Mouse (Mus musculus): ENCODE data around the gene Aadat.
"Not testable (repeated sequence)": the region's sequence is repeated elsewhere in the genome, so short reads cannot be mapped to it uniquely, and the experiment has no call there.

The Aadat gene

DNA sequence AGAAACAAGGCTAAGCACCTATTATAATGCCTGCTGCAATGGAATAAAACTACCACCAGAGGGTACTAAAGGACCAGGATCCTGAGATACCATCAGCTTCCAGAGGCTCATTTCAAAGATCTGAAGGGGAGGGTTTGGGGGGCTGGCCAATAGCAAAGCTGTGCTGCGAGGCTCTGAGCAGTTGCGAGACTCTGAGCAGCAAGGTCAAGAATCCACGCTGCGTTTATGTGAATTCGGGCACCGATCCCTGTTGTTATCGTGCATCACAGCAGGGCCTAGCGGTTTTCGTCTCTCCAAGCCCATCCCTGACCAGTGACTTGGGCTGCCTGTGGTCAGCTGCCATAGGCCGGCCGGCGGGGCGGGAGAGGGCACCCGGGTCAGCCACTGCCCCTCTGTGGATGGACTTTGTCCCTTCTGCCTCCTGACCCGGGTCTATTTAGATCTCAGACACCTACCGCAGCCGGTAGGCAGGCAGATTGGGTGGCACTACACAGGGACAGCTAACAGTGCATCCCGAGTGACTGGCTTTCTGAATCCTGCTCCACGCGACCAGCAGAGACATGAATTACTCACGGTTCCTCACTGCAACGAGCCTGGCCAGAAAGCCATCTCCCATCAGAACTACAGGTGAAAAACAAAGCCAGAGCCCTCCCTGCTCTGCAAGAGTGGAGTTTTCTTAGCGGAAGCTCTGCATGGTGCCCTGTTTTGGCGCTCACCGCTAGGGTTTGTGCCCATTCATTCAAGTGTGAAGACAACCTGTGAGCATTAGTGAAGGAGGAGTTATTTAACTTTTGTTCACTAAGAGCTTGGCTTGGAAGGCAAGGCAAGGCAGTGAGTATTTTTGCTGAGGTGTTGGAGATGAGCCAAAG is at the start of gene Aadat:
Aadat (plus strand) TSS at position 280 of the 869 bp plus-strand sequence.
- DNase-seq = peak; percentile 71 to 80

- DNase-seq = peak; percentile 60 to 68
Measured at GRCm38 (mm10) chr8:60466686-60467335, 38.9 kb upstream of the Aadat start.

- DNase-seq = no peak
Measured at GRCm38 (mm10) chr8:60490147-60490546, 15.6 kb upstream of the Aadat start.

DNA sequence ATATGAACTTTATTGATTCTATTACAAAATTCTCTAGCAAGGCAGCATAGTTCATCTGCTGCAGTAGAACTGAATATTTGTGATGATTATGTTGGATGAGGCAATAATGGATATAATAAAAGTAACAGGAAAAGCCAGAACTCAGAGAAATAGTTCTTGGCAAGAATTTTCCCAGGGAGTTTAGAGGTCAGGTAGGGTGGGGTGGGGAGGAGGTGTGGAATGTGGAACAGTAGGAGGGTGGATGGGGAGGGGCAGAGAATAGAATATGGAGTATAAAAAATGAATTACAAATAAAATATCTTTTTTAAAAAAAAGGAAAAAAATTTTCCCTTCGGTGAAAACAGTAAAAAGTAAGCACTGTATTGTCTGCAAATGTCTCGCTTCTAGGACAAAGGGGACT is 13.9 kb upstream of the Aadat start:
- no peak for DNase-seq

DNA sequence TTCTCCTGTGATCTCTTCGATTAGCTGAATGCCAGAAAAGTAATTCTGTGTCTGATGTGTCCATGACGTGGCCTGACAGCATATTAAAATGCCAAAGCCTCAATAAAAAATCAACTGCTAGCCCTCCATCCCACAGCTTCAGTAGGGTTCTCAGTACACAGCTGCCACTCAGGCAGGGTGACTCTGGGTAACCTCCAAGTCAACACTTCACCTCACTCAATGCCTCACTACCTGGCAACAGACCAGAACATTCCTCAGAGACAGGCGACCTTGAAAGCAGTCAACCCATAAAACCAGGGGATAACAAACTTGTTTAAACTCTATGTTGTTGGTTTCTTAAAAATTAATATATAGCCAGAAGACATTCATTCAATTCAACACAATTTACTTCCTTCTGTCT is 13.3 kb upstream of the Aadat start:
- DNase-seq = no peak

DNA sequence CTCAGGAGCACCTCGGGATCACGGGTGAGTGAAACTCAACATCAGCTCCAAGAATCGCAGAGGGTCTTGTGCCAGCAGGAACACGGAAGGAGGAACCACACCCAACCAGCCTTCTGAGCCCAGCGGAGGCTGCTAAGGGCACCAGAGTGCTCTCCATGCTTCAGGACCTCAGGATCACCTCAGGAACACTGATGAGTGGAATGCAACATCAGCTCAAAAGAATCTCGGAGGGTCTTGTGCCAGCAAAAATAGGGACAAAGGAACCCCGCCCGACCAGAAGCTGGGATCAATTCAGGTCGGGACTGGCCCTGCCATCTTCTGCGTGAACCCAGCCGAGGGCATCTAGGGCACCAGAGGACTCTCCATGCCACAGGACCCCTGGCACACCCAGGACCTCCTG is 11.1 kb upstream of the Aadat start:
- no peak for DNase-seq

DNA sequence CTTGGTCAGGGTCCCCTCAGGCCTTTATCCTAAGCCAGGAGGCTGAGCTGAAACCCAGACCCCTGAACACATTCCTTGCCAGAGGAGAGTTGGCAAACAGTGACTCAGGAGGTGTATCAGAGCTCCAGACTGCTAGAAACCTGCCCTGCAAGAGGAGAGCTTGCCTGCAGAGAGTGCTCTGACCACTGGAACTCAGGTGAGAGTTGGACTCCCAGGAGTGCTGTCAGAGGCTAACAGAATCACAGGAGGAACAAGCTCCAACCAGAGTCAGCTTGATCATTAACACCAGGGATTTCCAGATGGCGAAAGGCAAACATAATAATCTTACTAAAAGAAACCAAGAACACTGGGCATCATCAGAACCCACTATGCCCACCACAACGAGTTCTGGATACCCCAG is 10.7 kb upstream of the Aadat start:
- DNase-seq = not testable (repeated sequence)

GRCm38 (mm10) chr8:60503098-60503497 is 2.6 kb upstream of the Aadat start, which contains the start of gene Gm10283:
TSS of gene Gm10283 (minus strand) at chr8:60503198.
- no peak for DNase-seq

- no peak for DNase-seq
Measured at GRCm38 (mm10) chr8:60518286-60518685, 12.6 kb downstream of the Aadat start.

GRCm38 (mm10) chr8:60534945-60535344 is 29.2 kb downstream of the Aadat start:
- DNase-seq = no peak

- no peak for DNase-seq
Measured at GRCm38 (mm10) chr8:60566783-60567182, 61.1 kb downstream of the Aadat start.

GRCm38 (mm10) chr8:60577231-60577630 is 71.5 kb downstream of the Aadat start:
- peak; percentile 30 to 35 for DNase-seq

- DNase-seq = no peak
Measured at GRCm38 (mm10) chr8:60583369-60583768, 77.6 kb downstream of the Aadat start.

- DNase-seq = not testable (repeated sequence)
Measured at GRCm38 (mm10) chr8:60591352-60592105, 85.8 kb downstream of the Aadat start.

- DNase-seq = peak; percentile 9 to 23
Measured at GRCm38 (mm10) chr8:60594761-60595160, 89.0 kb downstream of the Aadat start.

Measured in cerebellum, adult 18-20 months (tissue).